Mouse (Mus musculus) adrenal gland, postnatal 14 days (tissue): ENCODE results near the gene Kifap3. TPM values are rescaled to one million over a fixed set of nuclear protein-coding genes. Genes with fewer than 3 reads are reported as not detected.
"Not testable (repeated sequence)": the region's sequence is repeated elsewhere in the genome, so short reads cannot be mapped to it uniquely, and the experiment has no call there.

Experiments used
- DNase-seq: peaks from one replicate; pipeline ENCODE4 v3.0.0; 2021; ENCODE audit warnings: mixed read lengths
- long read RNA-seq, 2 experiments: library from polyadenylated mRNA; stranded (forward); transcript quantifications; one replicate each; pipeline ENCODE4 v2.0.0; 2021
- total RNA-seq: library from RNA; stranded (reverse); gene quantifications from 2 replicates; pipeline ENCODE4 v1.2.3, GENCODE M21; 2021

The Kifap3 gene
- 17.3 and 18.7 TPM in 2 replicates for total RNA-seq
- long read RNA-seq, experiment 1, full-length matches to known transcripts: 16 of 22 reads
- long read RNA-seq, experiment 1, partial matches to known transcripts: 0 of 22 reads
- long read RNA-seq, experiment 1, other reads (novel, unspliced or antisense): 6 of 22 reads
- long read RNA-seq, experiment 2, full-length matches to known transcripts: 10 of 16 reads
- long read RNA-seq, experiment 2, partial matches to known transcripts: 1 of 16 reads
- long read RNA-seq, experiment 2, other reads (novel, unspliced or antisense): 5 of 16 reads

DNA sequence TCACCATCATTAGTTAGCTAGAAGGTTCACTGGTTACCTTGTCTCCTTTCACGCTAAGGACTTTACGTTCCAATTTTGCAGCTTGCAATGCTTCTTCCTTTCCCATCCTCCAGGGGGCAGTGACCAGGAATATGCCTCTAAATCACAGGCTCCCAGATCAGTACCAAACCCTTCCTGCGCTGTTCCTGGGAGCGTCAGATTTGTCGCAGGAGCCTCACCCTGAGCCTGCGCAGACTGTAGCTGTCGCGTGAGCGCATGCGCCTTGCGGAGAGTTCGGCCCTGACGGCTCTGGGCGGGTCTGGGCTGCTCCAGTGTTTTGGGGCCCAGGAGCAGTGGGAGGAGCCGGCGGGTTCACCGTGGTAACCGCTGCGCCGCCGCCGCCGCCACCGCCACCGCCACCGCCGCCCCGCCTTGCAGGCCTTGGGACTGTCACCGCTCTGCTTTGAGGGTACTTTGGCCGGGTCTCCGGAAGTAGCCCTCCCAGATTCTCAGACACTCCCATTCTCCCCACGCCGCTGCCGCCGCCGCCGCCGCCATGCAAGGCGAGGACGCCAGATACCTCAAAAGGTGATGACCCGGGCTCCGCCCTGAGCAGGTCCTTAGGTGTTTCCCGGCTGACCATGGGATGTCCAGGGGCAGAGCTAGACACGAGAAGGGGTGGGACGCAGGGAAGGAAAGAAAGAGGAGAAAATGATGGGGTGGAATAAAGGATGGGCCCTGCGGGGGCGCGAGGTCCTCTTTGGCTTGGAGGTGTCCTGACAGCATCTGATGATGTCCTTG lies at the start of gene Kifap3:
Gene Kifap3, plus strand, starts transcription at position 248 of the 780 bp plus-strand sequence.
- peak; percentile 99 for DNase-seq

- not testable (repeated sequence) for DNase-seq
These were observed 48.2 kb upstream of the Kifap3 start for GRCm38 (mm10) chr1:163731166-163731565.

- no peak for DNase-seq
These were observed 42.7 kb upstream of the Kifap3 start for GRCm38 (mm10) chr1:163736441-163737238.

DNA sequence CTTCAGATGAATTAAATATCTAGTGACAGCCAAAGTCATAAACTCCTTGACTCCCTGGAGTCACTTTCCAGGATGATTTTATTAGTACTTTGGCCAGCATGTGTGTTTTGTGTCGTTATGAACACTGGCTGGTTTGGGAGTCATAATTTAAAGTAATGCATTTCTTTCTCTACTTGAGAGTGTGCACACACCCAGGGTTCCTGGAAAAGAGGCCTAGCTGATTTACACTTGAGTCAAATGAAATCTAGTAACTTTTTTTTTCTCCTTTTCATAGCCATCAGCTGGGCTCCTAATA lies 42.2 kb upstream of the Kifap3 start:
- DNase-seq: no peak

DNA sequence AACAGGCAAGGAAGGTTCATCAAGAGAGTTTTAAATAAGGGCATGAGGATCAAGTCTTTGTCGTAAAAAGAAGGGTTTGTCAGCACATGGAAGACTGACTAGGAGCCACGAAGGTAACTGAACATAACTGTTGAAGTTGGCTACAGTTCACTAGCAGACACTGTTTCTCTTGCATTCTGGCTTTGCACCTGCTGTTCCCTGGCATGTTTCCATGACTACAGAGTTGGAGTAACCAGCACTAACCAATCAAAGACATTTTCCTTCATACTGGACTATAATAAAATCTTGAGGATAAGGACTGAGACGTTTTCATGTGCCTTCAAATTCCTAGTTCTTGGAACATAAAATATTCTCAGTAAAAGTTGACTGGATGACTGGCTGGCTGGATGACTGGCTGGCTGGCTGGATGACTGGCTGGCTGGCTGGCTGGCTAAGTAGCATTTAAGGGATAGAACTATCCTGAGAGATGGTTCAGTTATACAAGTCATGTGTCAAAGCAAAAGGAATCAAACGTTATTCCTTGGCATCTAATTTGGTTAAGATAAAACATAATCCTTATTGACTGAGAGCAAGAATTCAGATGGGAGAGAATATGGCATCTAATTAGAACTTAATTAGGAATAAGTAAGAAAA lies 27.9 kb upstream of the Kifap3 start:
- DNase-seq: no peak

- no peak for DNase-seq
These were observed 21.7 kb upstream of the Kifap3 start for GRCm38 (mm10) chr1:163757462-163758207.

- not testable (repeated sequence) for DNase-seq
These were observed 4.2 kb downstream of the Kifap3 start for GRCm38 (mm10) chr1:163783577-163783976.

- DNase-seq: no peak
These were observed 42.0 kb downstream of the Kifap3 start for GRCm38 (mm10) chr1:163821365-163821764.

- DNase-seq: no peak
These were observed 50.1 kb downstream of the Kifap3 start for GRCm38 (mm10) chr1:163829482-163829881.

- DNase-seq: no peak
These were observed 54.7 kb downstream of the Kifap3 start for GRCm38 (mm10) chr1:163834066-163834465.

- no peak for DNase-seq
These were observed 55.7 kb downstream of the Kifap3 start for GRCm38 (mm10) chr1:163835062-163835461.

- not testable (repeated sequence) for DNase-seq
These were observed 59.1 kb downstream of the Kifap3 start for GRCm38 (mm10) chr1:163838482-163838881.

- DNase-seq: no peak
These were observed 61.2 kb downstream of the Kifap3 start for GRCm38 (mm10) chr1:163840555-163840954.

- DNase-seq: no peak
These were observed 62.9 kb downstream of the Kifap3 start for GRCm38 (mm10) chr1:163842238-163842637.

GRCm38 (mm10) chr1:163843899-163844298 lies 64.5 kb downstream of the Kifap3 start:
- no peak for DNase-seq

DNA sequence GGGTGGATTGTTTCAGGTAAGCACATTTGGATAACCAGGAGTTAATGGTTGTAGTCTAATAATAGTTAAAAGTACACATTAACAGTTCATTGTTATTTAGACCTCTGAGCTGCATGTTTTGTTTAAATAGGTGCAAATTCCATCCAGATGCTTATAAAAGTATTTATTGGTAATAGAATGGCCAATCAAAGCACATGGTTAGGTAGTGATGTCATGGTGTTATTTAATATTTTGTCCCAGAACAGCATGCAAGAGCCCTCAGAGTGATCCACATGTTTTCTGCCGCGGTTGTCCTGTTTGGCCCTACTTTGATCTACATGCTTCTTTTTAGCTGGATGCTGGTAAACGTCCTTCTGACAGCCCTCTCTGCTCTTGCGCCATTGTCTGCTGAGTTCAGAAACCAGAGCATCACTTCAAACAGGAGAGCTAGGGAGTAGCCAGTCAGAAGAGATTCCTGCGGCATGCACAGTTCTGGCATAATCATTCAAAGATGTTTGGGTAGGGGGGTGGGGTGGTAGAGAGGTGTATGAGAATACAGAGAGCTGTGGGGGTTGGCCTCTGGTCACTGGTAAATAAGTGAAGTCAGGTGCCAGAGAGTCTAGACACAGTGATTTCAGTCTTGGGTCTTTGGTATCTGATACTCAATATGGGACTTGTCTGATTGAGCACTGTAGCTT lies 73.6 kb downstream of the Kifap3 start:
- DNase-seq: no peak

DNA sequence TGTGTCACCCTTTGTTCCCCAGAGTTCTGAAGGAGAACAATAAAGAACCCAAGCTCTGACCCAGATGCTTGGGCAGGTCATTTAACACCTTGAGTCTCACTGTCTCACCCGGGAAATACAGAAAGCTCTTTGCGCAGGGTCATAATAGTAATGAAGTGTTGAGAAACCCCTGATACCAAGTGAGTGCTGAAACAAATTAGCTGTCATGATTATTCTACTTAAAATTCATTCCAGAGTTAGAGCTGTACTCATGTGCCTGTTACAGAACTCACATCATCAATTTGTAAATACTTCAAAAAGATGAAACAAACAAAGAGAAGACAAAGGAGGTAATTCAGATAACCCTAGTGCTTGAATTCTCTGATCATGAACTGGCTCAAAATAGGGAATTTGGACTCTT lies 79.0 kb downstream of the Kifap3 start:
- no peak for DNase-seq

GRCm38 (mm10) chr1:163861538-163861937 lies 82.2 kb downstream of the Kifap3 start:
- no peak for DNase-seq

- no peak for DNase-seq
These were observed 93.8 kb downstream of the Kifap3 start for GRCm38 (mm10) chr1:163873158-163873557.

DNA sequence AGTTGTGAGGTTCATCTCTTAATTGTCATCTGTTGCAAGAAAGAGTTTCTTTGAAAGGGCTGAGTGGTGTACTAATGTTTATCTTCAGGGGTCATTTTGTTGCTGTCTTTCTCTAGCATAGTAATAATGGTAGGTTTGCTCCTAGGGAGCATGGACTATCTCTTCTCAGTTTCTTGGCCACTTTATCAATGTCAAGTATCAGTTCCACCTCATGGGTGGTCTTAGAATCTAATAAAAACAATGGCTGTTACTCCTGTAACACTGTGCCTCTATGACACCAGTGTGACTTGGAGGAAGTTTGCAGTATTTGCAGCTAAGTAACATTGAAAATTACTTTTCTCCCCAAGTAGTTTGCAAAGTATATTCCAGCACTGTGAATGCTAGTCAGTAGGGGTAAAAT lies 110.2 kb downstream of the Kifap3 start:
- no peak for DNase-seq

DNA sequence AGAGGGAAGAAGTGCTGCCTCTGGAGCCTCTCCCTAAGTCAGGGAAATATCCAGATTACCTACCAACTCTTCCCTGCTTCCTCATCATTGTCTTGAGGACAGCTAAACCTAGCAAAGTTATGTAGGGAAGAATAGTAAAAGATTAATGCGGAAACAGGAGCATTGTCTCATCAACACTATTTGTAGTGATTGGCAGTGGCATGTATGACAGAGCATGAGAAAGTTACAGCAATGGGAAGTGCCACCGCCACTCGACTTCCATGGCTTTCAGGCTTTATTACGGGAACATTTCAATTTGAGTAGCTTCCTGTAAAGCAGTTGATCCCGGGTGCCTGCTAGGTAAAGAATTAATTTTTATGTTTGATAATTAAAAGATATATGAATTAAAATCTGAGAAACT lies 113.9 kb downstream of the Kifap3 start:
- no peak for DNase-seq
